Mouse (Mus musculus) liver, adult 10 weeks (tissue): ENCODE measurements around the gene Ccdc185. TPM values are rescaled to one million over a fixed set of nuclear protein-coding genes. Genes with fewer than 3 reads are reported as not detected.

Experiments
- polyA plus RNA-seq: library from polyadenylated mRNA; stranded (reverse); fragments of 350-450 nt; fragmentation: Illumina TruSeq; extraction: RNeasy Lipid Tissue Mini Kit (QIAGEN cat#74804); gene quantifications from one replicate; pipeline ENCODE4 v1.2.3, GENCODE M21; 2014; ENCODE audit warnings: low read depth, low replicate concordance

The Ccdc185 gene
- polyA plus RNA-seq = not detected

DNA sequence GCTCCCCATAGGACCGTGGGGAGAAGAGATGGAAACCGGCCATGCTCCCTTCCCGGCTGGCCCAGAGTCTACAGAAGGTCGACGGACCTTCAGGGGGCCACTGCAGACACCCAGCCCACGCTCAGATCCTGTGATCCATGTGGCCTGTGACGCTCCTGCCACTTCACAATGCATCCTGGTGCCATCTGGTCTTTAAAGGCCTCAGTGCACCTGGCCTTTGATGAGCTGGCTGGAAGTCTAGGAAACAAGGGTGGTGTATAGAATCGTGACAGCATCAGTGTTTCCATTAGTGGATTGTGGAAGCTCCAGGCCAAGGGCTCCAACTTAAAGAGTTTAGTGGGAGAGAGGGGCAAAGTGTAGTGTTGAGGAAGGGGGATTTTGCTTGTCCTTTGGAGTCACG, at the start of gene Ccdc185:
TSS of gene Ccdc185 (minus strand) at position 101 of the 400 bp plus-strand sequence.

DNA sequence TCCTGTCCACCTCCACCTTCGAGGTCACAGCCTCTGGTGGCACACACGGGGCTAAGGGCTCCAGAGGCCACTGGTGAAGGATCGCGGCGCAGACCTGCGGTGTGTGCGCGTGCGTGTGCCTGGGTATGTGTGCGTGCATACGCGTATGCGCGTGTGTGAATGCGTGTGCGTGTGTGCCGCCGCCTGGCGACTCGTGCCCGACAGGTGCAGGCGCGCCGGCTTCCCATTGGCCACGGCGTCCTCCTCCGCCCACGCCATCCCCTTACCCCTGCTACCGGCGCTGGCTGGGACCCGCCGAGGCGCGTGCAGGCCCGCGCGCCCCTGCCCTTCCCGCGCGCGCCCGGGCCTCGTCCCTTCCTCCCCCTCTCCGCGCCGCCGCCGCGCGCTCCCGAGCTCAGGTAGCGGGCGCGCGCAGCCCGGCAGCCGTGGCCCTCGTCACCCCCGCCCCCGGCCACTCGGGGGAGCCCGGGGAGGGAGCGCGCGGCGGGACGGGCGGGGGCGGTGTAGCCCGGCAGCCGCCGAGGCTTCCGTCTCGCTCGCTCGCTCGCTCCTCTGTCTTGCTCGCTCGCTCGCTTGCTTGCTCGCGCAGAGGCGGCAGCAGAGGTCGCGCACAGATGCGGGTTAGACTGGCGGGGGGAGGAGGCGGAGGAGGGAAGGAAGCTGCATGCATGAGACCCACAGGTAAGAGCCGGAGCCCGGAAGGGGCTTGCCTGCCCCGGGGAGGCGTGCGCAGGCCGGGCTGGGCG, 14.9 kb upstream of the Ccdc185 start, which contains the start of gene Susd4:
TSS of gene Susd4 (plus strand) at position 145 of the 746 bp plus-strand sequence.

Other genes with a start within 250 kb of the Ccdc185 start
- 29.1 TPM for gene Capn2, start 231.6 kb downstream of the Ccdc185 start, polyA plus RNA-seq
- not detected for gene Capn8, start 184.2 kb downstream of the Ccdc185 start, polyA plus RNA-seq
- 0.69 TPM for gene Susd4, start 14.7 kb upstream of the Ccdc185 start, polyA plus RNA-seq
- 4.1 TPM for gene Tlr5, start 205.6 kb upstream of the Ccdc185 start, polyA plus RNA-seq